In the genomic region with DNA sequence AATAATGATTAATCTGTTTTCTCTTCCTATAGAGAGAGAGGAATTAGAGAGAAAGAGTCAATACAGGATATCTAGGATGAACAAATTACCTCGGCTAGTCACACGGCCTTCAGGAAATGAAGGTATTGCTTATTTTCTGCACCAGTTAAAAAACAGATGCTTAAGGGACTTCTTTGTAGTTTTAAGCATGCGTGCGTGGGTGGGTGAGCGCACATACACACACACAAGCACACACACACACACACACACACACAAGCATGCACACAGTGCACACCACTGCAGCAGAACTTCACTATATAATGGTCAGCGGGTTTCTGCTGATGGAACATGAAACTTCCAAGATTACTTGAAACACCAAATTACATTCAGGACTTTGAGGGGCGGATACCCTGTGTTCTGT, we compare ENCODE assay signal across 25 mouse cellular contexts. TPM values are rescaled to one million over a fixed set of nuclear protein-coding genes. Genes with fewer than 3 reads are reported as not detected.
DNase-seq lines count a peak whose midpoint lies in the region; ATAC-seq and TF ChIP-seq lines count a peak whose summit lies in the region.
"Had no signal": no experiment of that assay in that cellular context is flagged by ENCODE, and none has a peak within 500 bp of the region (broad histone marks: within the 10 kb centered on the region; RNA-seq: fewer than 3 reads in every experiment).

No protein-coding gene starts in this region.

- no peak for DNase-seq in forebrain, embryonic 10.5 days (ENCODE audit: extremely low spot score, low spot score)
- DNase-seq in left cerebral cortex, adult 2 months (ENCODE audit: extremely low spot score in 1 of 2, low spot score in 2 of 2): no peak
- DNase-seq in left cerebral cortex, adult 18-20 months (ENCODE audit: low spot score in 2 of 2): no peak
- no peak for DNase-seq in adrenal gland, adult 18-20 months (ENCODE audit: low spot score in 2 of 2)
- no peak for DNase-seq in cerebellum, adult 9-11 months
- DNase-seq: adrenal gland, adult 8-10 months; adrenal gland, postnatal 25 days; cerebellum, adult 11-12 months; cerebellum, adult 8-10 months; cerebellum, postnatal 14 days; gastrocnemius, postnatal 10 days; gastrocnemius, postnatal 36 days; heart, postnatal 36 days; kidney, adult 11 months had no signal

- WGBS in forebrain, embryonic 16.5 days: 80% methylated on average over 7 of the region's 7 CpGs
- WGBS in forebrain, embryonic 10.5 days: 91% methylated on average over 7 of the region's 7 CpGs
- 62% methylated on average over 7 of the region's 7 CpGs for WGBS in embryonic facial prominence, embryonic 13.5 days

- ATAC-seq in forebrain, embryonic 16.5 days: no peak
- no peak for ATAC-seq in embryonic facial prominence, embryonic 13.5 days (ENCODE audit: insufficient number of reproducible peaks, insufficient read depth, low FRiP score, low TSS enrichment, low read depth)
- ATAC-seq: CD4-positive, CD25-positive, alpha-beta regulatory T cell, adult 4 months; hindbrain, embryonic 16.5 days; intestine, embryonic 15.5 days had no signal

- peak overlapping the region; percentile 26 for H3K4me3 ChIP-seq in forebrain, embryonic 16.5 days (replicated peaks; ENCODE audit: low read length)
- no peak overlapping the region for H3K4me3 ChIP-seq in forebrain, embryonic 10.5 days
- peak overlapping the region; percentile 34 for H3K4me3 ChIP-seq in left cerebral cortex, adult 2 months
- H3K4me3 ChIP-seq in cortical plate, adult 2 months (ENCODE audit: insufficient read depth, low read length): peak overlapping the region; percentile 34; the same call in 1 of the 2 replicates
- peak overlapping the region; percentile 31; the same call in 1 of the 2 replicates for H3K4me3 ChIP-seq in embryonic facial prominence, embryonic 13.5 days
- H3K4me3 ChIP-seq: forebrain, embryonic 12.5 days; hindbrain, embryonic 10.5 days; hindbrain, embryonic 13.5 days; intestine, embryonic 15.5 days had no signal

- H3K4me2 ChIP-seq in forebrain, embryonic 16.5 days (ENCODE audit: low read length): peak overlapping the region; percentile 38
- peak overlapping the region; percentile 48 for H3K4me2 ChIP-seq in embryonic facial prominence, embryonic 13.5 days
- H3K4me2 ChIP-seq: forebrain, embryonic 12.5 days; heart, embryonic 11.5 days; hindbrain, embryonic 13.5 days; intestine, embryonic 15.5 days had no signal

- H3K36me3 ChIP-seq in forebrain, embryonic 16.5 days (ENCODE audit: control insufficient read depth, insufficient read depth): no peaks in the 10 kb centered on the region
- H3K36me3 ChIP-seq in forebrain, embryonic 10.5 days (replicated peaks): no peaks in the 10 kb centered on the region
- no peaks in the 10 kb centered on the region; the same call in 1 of the 2 replicates for H3K36me3 ChIP-seq in embryonic facial prominence, embryonic 13.5 days
- H3K36me3 ChIP-seq: forebrain, embryonic 12.5 days; hindbrain, embryonic 10.5 days; hindbrain, embryonic 13.5 days; intestine, embryonic 15.5 days had no signal

- no peak overlapping the region; the same call in 1 of the 2 replicates for H3K9ac ChIP-seq in forebrain, embryonic 16.5 days (replicated peaks; ENCODE audit: low read depth, low read length)
- no peak overlapping the region for H3K9ac ChIP-seq in embryonic facial prominence, embryonic 13.5 days
- H3K9ac ChIP-seq: forebrain, embryonic 12.5 days; hindbrain, embryonic 13.5 days; intestine, embryonic 15.5 days had no signal

- peaks cover 4% of the 10 kb centered on the region; the same call in 1 of the 2 replicates for H3K4me1 ChIP-seq in forebrain, embryonic 16.5 days (replicated peaks; ENCODE audit: control insufficient read depth, insufficient read depth, low read length)
- peaks cover 5% of the 10 kb centered on the region for H3K4me1 ChIP-seq in forebrain, embryonic 10.5 days
- no peaks in the 10 kb centered on the region; the same call in 1 of the 2 replicates for H3K4me1 ChIP-seq in cortical plate, adult 2 months (ENCODE audit: control insufficient read depth, insufficient read depth, low read length)
- peaks cover 4% of the 10 kb centered on the region for H3K4me1 ChIP-seq in embryonic facial prominence, embryonic 13.5 days

- TF ChIP-seq CTCF in left cerebral cortex, adult 2 months (IDR thresholded peaks at IDR 0.05): no peak
- no peak for TF ChIP-seq CTCF in cortical plate, adult 2 months (IDR thresholded peaks at IDR 0.05; ENCODE audit: extremely low read depth, insufficient read depth, low read length)

- H3K27ac ChIP-seq in forebrain, embryonic 16.5 days (ENCODE audit: low read length): peak overlapping the region; percentile 55
- H3K27ac ChIP-seq in forebrain, embryonic 10.5 days: no peak overlapping the region
- peak overlapping the region; percentile 67; the same call in 1 of the 2 replicates for H3K27ac ChIP-seq in left cerebral cortex, adult 2 months
- H3K27ac ChIP-seq in cortical plate, adult 2 months (ENCODE audit: insufficient read depth, low read length): no peak overlapping the region
- peak overlapping the region; percentile 44 for H3K27ac ChIP-seq in embryonic facial prominence, embryonic 13.5 days
- H3K27ac ChIP-seq: forebrain, embryonic 12.5 days; hindbrain, embryonic 10.5 days; hindbrain, embryonic 13.5 days; intestine, embryonic 15.5 days had no signal

- intact Hi-C loops in left cerebral cortex, adult 2 months (cut with DNase I): no loop called here

- TF ChIP-seq POLR2A in cortical plate, adult 2 months (IDR thresholded peaks at IDR 0.05; ENCODE audit: extremely low read depth, insufficient read depth, low read length): no peak

- no peaks in the 10 kb centered on the region for H3K9me3 ChIP-seq in forebrain, embryonic 16.5 days (ENCODE audit: control insufficient read depth, low read length)
- no peaks in the 10 kb centered on the region for H3K9me3 ChIP-seq in forebrain, embryonic 10.5 days
- H3K9me3 ChIP-seq in embryonic facial prominence, embryonic 13.5 days: no peaks in the 10 kb centered on the region
- H3K9me3 ChIP-seq: forebrain, embryonic 12.5 days; hindbrain, embryonic 10.5 days; hindbrain, embryonic 13.5 days; intestine, embryonic 15.5 days had no signal

- H3K27me3 ChIP-seq in forebrain, embryonic 16.5 days (replicated peaks; ENCODE audit: control insufficient read depth, insufficient read depth, low read length): no peaks in the 10 kb centered on the region; the same call in 1 of the 2 replicates
- H3K27me3 ChIP-seq in forebrain, embryonic 10.5 days (ENCODE audit: poor library complexity, severe bottlenecking): peaks cover 26% of the 10 kb centered on the region
- H3K27me3 ChIP-seq in embryonic facial prominence, embryonic 13.5 days: peaks cover 24% of the 10 kb centered on the region

RNA-seq across cellular contexts. Expression of a gene that starts 14.0 kb away (rescaled TPM):
- polyA plus RNA-seq in forebrain, embryonic 16.5 days (2015; fragmentation: Nextera tagmentation; extraction: Ambion mirVana): 74.5 and 109 TPM in 2 replicates
- 0.91 and 1.4 TPM in 2 replicates for polyA plus RNA-seq in forebrain, embryonic 10.5 days (2016; fragmentation: Nextera tagmentation; extraction: Ambion mirVana)
- total RNA-seq in left cerebral cortex, adult 2 months (2021): 10 to 100 TPM; 80.2 to 91.0 TPM
- 10 to 100 TPM; 79.1 to 88.5 TPM for total RNA-seq in left cerebral cortex, adult 18-20 months (2021)
- 34.5 and 35.4 TPM in 2 replicates for polyA plus RNA-seq in cortical plate, adult 2 months (2012; rRNA removed)
- polyA plus RNA-seq in embryonic facial prominence, embryonic 13.5 days (2015; fragmentation: Nextera tagmentation; extraction: Ambion mirVana): 19.4 and 23.9 TPM in 2 replicates
- 1 to 10 TPM; 1.5 to 4.2 TPM for total RNA-seq in adrenal gland, adult 18-20 months (2021)
- total RNA-seq: MEL had no signal
- polyA plus RNA-seq: CD4-positive, CD25-positive, alpha-beta regulatory T cell, adult 4 months had no signal

Comparison
In these comparisons a context has a peak if more than half of its experiments do, and no peak if none do; other contexts are left out.
1. H3K27ac ChIP-seq: peak in forebrain, embryonic 16.5 days (single experiment), left cerebral cortex, adult 2 months (single experiment) and embryonic facial prominence, embryonic 13.5 days (single experiment); none in forebrain, embryonic 10.5 days (single experiment) and cortical plate, adult 2 months (single experiment).